Mouse (Mus musculus): ENCODE measurements around the gene Ralgapa2. TPM values are rescaled to one million over a fixed set of nuclear protein-coding genes. Genes with fewer than 3 reads are reported as not detected.

The Ralgapa2 gene
- polyA plus RNA-seq, 1 experiment from 2014 or later: 9.9 TPM

DNA sequence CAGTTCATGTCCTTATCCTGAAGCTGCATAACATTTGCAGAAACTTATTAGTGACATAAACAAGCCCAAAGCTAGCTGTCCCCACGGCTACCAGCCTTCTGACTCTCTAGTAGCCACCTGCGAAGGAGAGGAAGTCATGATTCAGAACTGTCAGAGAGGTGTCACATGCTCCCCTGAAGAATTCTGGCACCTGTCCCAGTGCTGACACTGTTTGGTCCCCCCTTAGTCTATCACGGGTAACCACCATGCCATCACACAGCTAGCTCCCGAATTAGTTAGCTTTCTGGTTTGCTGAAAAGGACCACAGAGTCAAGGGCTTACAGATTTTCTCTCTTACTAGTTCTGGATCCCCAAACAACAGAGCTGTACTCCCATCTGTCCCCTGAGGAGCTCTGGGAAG lies 247.1 kb downstream of the Ralgapa2 start:
- H3K36me3 ChIP-seq: no peaks in the 10 kb centered on the region
- H3K4me2 ChIP-seq: no peak overlapping the region
- H3K9ac ChIP-seq (replicated peaks): no peak overlapping the region
- H3K9me3 ChIP-seq (replicated peaks): no peaks in the 10 kb centered on the region
- no peak overlapping the region for H3K27ac ChIP-seq (replicated peaks)
- H3K4me3 ChIP-seq (replicated peaks): no peak overlapping the region
- peaks cover 7% of the 10 kb centered on the region; the same call in 1 of the 2 replicates for H3K27me3 ChIP-seq (replicated peaks)
- peaks cover 22% of the 10 kb centered on the region for H3K4me1 ChIP-seq
- WGBS: 66% methylated on average over 4 of the region's 4 CpGs
- no peak for ATAC-seq (ENCODE audit: low FRiP score)

GRCm38 (mm10) chr2:146262966-146263365 lies 249.2 kb downstream of the Ralgapa2 start:
- H3K27me3 ChIP-seq (replicated peaks): peaks cover 7% of the 10 kb centered on the region; the same call in 1 of the 2 replicates
- peaks cover 33% of the 10 kb centered on the region for H3K4me1 ChIP-seq
- no peak overlapping the region for H3K27ac ChIP-seq (replicated peaks)
- no peaks in the 10 kb centered on the region for H3K9me3 ChIP-seq (replicated peaks)
- no peak for ATAC-seq (ENCODE audit: low FRiP score)
- H3K9ac ChIP-seq (replicated peaks): no peak overlapping the region
- H3K4me3 ChIP-seq (replicated peaks): no peak overlapping the region
- no peak overlapping the region for H3K4me2 ChIP-seq
- H3K36me3 ChIP-seq: no peaks in the 10 kb centered on the region

- H3K9ac ChIP-seq (replicated peaks): no peak overlapping the region
- no peak overlapping the region for H3K4me3 ChIP-seq (replicated peaks)
- 15% methylated on average over 10 of the region's 10 CpGs for WGBS
- no peak overlapping the region for H3K4me2 ChIP-seq
- H3K9me3 ChIP-seq (replicated peaks): no peaks in the 10 kb centered on the region
- no peak overlapping the region for H3K27ac ChIP-seq (replicated peaks)
- peaks cover 33% of the 10 kb centered on the region for H3K4me1 ChIP-seq
- peak; percentile 72 for ATAC-seq (ENCODE audit: low FRiP score)
- H3K27me3 ChIP-seq (replicated peaks): peaks cover 7% of the 10 kb centered on the region; the same call in 1 of the 2 replicates
- H3K36me3 ChIP-seq: no peaks in the 10 kb centered on the region
These were observed 249.9 kb downstream of the Ralgapa2 start for GRCm38 (mm10) chr2:146262215-146262614.

DNA sequence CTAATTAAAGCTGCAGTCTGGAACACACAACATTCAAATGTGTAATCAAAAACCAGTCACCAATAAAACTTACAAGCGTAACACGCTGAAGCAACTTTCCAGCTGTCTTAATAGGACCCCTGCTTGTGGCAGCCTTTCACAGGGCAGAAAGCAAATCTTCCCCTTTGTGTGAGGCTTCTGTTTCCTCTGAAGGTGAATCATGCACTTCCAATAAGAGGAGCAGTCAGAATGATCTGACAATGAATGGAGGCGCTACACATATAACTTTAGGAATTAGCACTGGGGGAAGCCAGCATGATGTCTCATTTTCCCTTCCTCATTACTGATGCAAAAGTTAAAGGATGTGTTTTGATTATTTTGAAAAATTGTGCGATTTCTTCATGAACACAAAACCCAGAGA lies 251.0 kb downstream of the Ralgapa2 start:
- Histone ChIP-seq H3K9me3 (replicated peaks) (no peaks in the 10 kb centered on the region), H3K27ac (replicated peaks) (no peak overlapping the region), H3K36me3 (no peaks in the 10 kb centered on the region), H3K4me2 (no peak overlapping the region), H3K4me3 (replicated peaks) (no peak overlapping the region), H3K9ac (replicated peaks) (no peak overlapping the region), H3K27me3 (replicated peaks) (peaks cover 7% of the 10 kb centered on the region; the same call in 1 of the 2 replicates), H3K4me1 (peaks cover 36% of the 10 kb centered on the region)
- ATAC-seq (ENCODE audit: low FRiP score): no peak
- WGBS: 46% methylated on average over 4 of the region's 4 CpGs

- H3K27ac ChIP-seq (replicated peaks): no peak overlapping the region
These were observed 252.2 kb downstream of the Ralgapa2 start for GRCm38 (mm10) chr2:146259787-146260560.

DNA sequence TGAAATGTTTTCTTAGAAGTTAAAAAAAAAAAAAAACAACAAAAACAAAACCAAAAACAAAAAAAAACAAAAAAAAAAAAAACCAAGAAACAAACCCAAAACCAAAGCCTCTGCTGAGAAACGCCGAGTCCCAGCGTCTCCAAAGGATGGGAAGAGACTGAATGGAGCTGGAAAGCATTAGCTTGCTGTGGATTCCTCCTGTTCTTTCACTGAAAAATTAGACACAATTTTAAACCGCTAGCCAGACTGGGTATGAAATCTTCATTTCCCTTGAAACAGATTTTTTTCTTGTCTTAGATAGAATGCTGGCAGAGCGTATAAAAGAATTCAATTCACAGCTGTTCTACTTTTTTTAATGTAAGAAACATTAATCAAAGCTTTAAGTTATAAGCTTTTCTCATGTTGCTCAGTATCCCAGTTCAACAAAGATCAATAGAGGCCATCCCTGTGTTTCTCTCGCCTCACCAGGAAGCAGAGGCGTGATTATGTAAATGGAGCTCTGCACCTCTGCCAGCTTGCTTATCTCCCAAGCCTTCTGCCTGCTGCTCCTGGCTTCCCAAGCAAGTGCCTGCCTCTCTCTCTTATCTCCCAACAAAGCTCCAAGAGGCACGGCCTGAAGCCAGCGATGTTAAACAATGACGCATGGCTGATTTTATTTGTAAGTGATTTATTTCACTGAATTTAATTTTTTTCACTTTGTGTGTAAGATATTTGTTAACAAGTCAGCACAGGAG lies 253.2 kb downstream of the Ralgapa2 start:
- peaks cover 36% of the 10 kb centered on the region for H3K4me1 ChIP-seq
- peak; percentile 42; the same call in 1 of the 2 replicates for ATAC-seq (ENCODE audit: low FRiP score)
- 24% methylated on average over 10 of the region's 10 CpGs for WGBS
- 0 out of 2 replicates have a peak overlapping the region, but pooled peaks have one; percentile 14 for H3K27ac ChIP-seq (replicated peaks)
- H3K27me3 ChIP-seq (replicated peaks): 0 out of 2 replicates have a peak, but pooled peaks cover 6% of the 10 kb centered on the region
- H3K4me3 ChIP-seq (replicated peaks): no peak overlapping the region
- no peak overlapping the region for H3K9ac ChIP-seq (replicated peaks)
- no peaks in the 10 kb centered on the region for H3K36me3 ChIP-seq
- H3K9me3 ChIP-seq (replicated peaks): no peaks in the 10 kb centered on the region
- no peak overlapping the region for H3K4me2 ChIP-seq

More at GRCm38 (mm10) chr2:146259787-146260560, 252.2 kb downstream of the Ralgapa2 start:
- H3K4me1 ChIP-seq: peaks cover 36% of the 10 kb centered on the region
- H3K36me3 ChIP-seq: no peaks in the 10 kb centered on the region
- H3K4me2 ChIP-seq: no peak overlapping the region
- no peak overlapping the region for H3K4me3 ChIP-seq (replicated peaks)
- no peak overlapping the region for H3K9ac ChIP-seq (replicated peaks)
- H3K9me3 ChIP-seq (replicated peaks): no peaks in the 10 kb centered on the region
- WGBS: 30% methylated on average over 18 of the region's 18 CpGs
- no peak for ATAC-seq (ENCODE audit: low FRiP score)
- 0 out of 2 replicates have a peak, but pooled peaks cover 9% of the 10 kb centered on the region for H3K27me3 ChIP-seq (replicated peaks)

DNA sequence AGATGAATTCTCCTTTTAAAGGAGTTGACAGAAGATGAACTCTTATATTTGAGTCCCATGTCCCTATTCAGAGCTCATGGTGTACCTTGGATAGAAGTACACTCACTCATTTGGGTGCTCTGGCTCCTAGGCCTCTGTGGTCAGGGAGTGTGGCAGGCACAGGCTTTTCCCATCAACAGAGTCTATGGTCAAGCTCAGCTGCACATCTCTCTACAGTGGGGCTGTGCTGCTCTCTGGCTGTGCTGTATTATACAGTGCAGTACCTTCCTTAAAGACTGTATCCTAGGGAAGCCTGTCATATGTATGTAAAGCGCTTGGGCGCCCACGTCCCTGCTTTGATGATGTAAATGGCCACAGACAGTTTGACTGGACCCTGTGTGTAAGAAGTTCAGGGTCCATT lies 254.5 kb downstream of the Ralgapa2 start:
- no peak overlapping the region for H3K4me3 ChIP-seq (replicated peaks)
- H3K27ac ChIP-seq (replicated peaks): no peak overlapping the region
- no peak overlapping the region for H3K4me2 ChIP-seq
- H3K9me3 ChIP-seq (replicated peaks): no peaks in the 10 kb centered on the region
- ATAC-seq (ENCODE audit: low FRiP score): no peak
- no peak overlapping the region for H3K9ac ChIP-seq (replicated peaks)
- peaks cover 36% of the 10 kb centered on the region for H3K4me1 ChIP-seq
- H3K36me3 ChIP-seq: no peaks in the 10 kb centered on the region
- 80% methylated on average over 3 of the region's 3 CpGs for WGBS
- H3K27me3 ChIP-seq (replicated peaks): 0 out of 2 replicates have a peak, but pooled peaks cover 6% of the 10 kb centered on the region

DNA sequence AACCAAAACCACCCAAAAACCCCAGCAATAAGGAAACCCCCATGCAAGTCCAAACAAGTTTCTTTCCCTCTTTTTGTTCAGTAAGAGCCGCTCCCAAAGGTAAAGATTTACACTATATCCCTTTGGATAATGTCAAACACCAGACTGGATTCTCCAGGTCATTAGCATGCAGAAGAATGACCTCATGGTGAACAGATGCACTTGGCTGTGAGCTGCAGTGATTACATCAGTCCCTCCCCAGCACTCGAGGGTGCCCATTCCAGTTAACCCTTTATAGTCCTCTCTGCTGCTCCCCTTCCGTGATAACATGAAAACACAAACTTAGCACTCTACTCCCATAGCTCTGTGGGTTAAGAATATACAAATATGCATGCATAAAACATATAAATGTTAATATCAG lies 255.1 kb downstream of the Ralgapa2 start:
- Histone ChIP-seq H3K27me3 (replicated peaks) (0 out of 2 replicates have a peak, but pooled peaks cover 6% of the 10 kb centered on the region), H3K4me3 (replicated peaks) (no peak overlapping the region), H3K9ac (replicated peaks) (no peak overlapping the region), H3K4me1 (peaks cover 31% of the 10 kb centered on the region), H3K27ac (replicated peaks) (no peak overlapping the region), H3K4me2 (no peak overlapping the region), H3K36me3 (no peaks in the 10 kb centered on the region), H3K9me3 (replicated peaks) (no peaks in the 10 kb centered on the region)
- no peak for ATAC-seq (ENCODE audit: low FRiP score)
- WGBS: 29% methylated on average over 3 of the region's 3 CpGs

- ATAC-seq (ENCODE audit: low FRiP score): peak; percentile 54; the same call in 1 of the 2 replicates
- Histone ChIP-seq H3K4me3 (replicated peaks) (no peak overlapping the region), H3K4me1 (peaks cover 25% of the 10 kb centered on the region), H3K27ac (replicated peaks) (no peak overlapping the region), H3K9me3 (replicated peaks) (no peaks in the 10 kb centered on the region), H3K27me3 (replicated peaks) (0 out of 2 replicates have a peak, but pooled peaks cover 6% of the 10 kb centered on the region), H3K36me3 (no peaks in the 10 kb centered on the region), H3K9ac (replicated peaks) (no peak overlapping the region), H3K4me2 (no peak overlapping the region)
- 64% methylated on average over 3 of the region's 3 CpGs for WGBS
These were observed 255.7 kb downstream of the Ralgapa2 start for GRCm38 (mm10) chr2:146256321-146256875.

DNA sequence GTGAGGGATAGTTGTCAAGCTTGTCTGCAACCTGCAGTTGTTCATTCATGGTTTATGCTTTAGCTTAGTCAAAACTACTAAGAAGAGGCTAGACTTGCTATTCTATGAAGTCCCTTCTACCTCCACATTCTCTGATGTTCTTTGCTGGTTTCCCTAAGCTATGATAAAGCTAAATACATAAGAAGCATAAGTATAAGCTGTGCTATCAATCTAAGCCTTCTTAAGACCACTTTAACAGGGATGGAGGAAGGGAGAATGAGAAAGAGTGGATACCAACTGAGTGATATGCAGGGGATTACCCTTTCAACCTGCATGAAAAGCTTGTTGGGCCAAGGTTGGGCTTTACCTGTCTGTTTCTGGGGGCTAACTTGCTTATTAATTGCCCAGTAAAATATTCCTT lies 256.5 kb downstream of the Ralgapa2 start:
- no peak for ATAC-seq (ENCODE audit: low FRiP score)
- Histone ChIP-seq H3K4me1 (peaks cover 18% of the 10 kb centered on the region), H3K27ac (replicated peaks) (no peak overlapping the region), H3K4me2 (no peak overlapping the region), H3K36me3 (no peaks in the 10 kb centered on the region), H3K27me3 (replicated peaks) (0 out of 2 replicates have a peak, but pooled peaks cover 6% of the 10 kb centered on the region), H3K4me3 (replicated peaks) (no peak overlapping the region), H3K9ac (replicated peaks) (no peak overlapping the region), H3K9me3 (replicated peaks) (no peaks in the 10 kb centered on the region)

GRCm38 (mm10) chr2:146254387-146254786 lies 257.8 kb downstream of the Ralgapa2 start:
- 96% methylated on average over 1 of the region's 1 CpGs for WGBS
- H3K4me2 ChIP-seq: no peak overlapping the region
- ATAC-seq (ENCODE audit: low FRiP score): no peak
- H3K27ac ChIP-seq (replicated peaks): no peak overlapping the region
- H3K27me3 ChIP-seq (replicated peaks): 0 out of 2 replicates have a peak, but pooled peaks cover 6% of the 10 kb centered on the region
- H3K9ac ChIP-seq (replicated peaks): no peak overlapping the region
- H3K36me3 ChIP-seq: no peaks in the 10 kb centered on the region
- H3K4me3 ChIP-seq (replicated peaks): no peak overlapping the region
- H3K4me1 ChIP-seq: peaks cover 8% of the 10 kb centered on the region
- no peaks in the 10 kb centered on the region for H3K9me3 ChIP-seq (replicated peaks)

Data from neural tube, embryonic 15.5 days (tissue).